Mouse (Mus musculus): Measurements from ENCODE around the gene Cfap77. TPM values are rescaled to one million over a fixed set of nuclear protein-coding genes. Genes with fewer than 3 reads are reported as not detected.
A peak's percentile ranks its signal among the peaks of the same experiment; 100 is the strongest.

The Cfap77 gene
- polyA plus RNA-seq, 1 experiment from 2014 or later, result 0.75 TPM

GRCm38 (mm10) chr2:29012523-29012922, 42.3 kb downstream of the Cfap77 start:
- no peak overlapping the region for H3K27ac ChIP-seq (replicated peaks)
- H3K4me3 ChIP-seq, result no peak overlapping the region
- 80% methylated on average over 5 of the region's 5 CpGs for WGBS
- peaks cover 27% of the 10 kb centered on the region for H3K4me1 ChIP-seq
- DNase-seq (ENCODE audit: low spot score), result no peak
- peaks cover 85% of the 10 kb centered on the region for H3K27me3 ChIP-seq (replicated peaks; ENCODE audit: low read depth, poor library complexity, severe bottlenecking)
- no peaks in the 10 kb centered on the region for H3K9me3 ChIP-seq
- H3K36me3 ChIP-seq (replicated peaks), result no peaks in the 10 kb centered on the region

DNA sequence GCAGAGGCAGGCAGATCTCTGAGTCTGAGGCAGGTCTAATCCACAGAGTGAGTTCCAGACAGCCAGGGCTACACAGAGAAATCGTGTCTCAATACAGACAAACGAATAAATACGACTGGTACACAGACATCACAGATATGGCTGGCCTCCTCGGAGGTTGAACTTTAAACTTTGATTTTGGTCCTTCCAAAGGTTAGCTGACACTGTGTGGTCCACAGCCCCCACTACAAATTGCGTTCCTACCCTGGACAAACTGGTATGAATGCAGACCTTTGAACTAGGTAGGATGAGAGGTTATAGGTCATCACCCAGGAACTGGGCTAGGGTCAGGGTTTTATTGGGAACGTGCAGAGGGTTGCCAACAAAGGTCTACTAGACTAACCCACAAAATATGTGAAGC, 47.2 kb downstream of the Cfap77 start:
- H3K27ac ChIP-seq (replicated peaks), result no peak overlapping the region
- H3K4me3 ChIP-seq, result no peak overlapping the region
- H3K36me3 ChIP-seq (replicated peaks), result no peaks in the 10 kb centered on the region
- H3K9me3 ChIP-seq, result no peaks in the 10 kb centered on the region
- H3K27me3 ChIP-seq (replicated peaks; ENCODE audit: low read depth, poor library complexity, severe bottlenecking), result peaks cover 89% of the 10 kb centered on the region
- no peak for DNase-seq (ENCODE audit: low spot score)
- 56% methylated on average over 6 of the region's 6 CpGs for WGBS
- H3K4me1 ChIP-seq, result peaks cover 27% of the 10 kb centered on the region

- DNase-seq (ENCODE audit: low spot score), result no peak
- WGBS, result 46% methylated on average over 13 of the region's 13 CpGs
- Histone ChIP-seq H3K4me3 (no peak overlapping the region), H3K4me1 (peaks cover 27% of the 10 kb centered on the region), H3K9me3 (no peaks in the 10 kb centered on the region), H3K27ac (replicated peaks) (no peak overlapping the region), H3K27me3 (replicated peaks; ENCODE audit: low read depth, poor library complexity, severe bottlenecking) (peaks cover 92% of the 10 kb centered on the region), H3K36me3 (replicated peaks) (no peaks in the 10 kb centered on the region)
These were observed 48.3 kb downstream of the Cfap77 start for GRCm38 (mm10) chr2:29006455-29007034.

- Histone ChIP-seq H3K9me3 (no peaks in the 10 kb centered on the region), H3K4me1 (peaks cover 13% of the 10 kb centered on the region), H3K27ac (replicated peaks) (no peak overlapping the region), H3K27me3 (replicated peaks; ENCODE audit: low read depth, poor library complexity, severe bottlenecking) (peaks cover 86% of the 10 kb centered on the region), H3K36me3 (replicated peaks) (no peaks in the 10 kb centered on the region), H3K4me3 (no peak overlapping the region)
- WGBS, result 55% methylated on average over 9 of the region's 9 CpGs
- DNase-seq (ENCODE audit: low spot score), result no peak
These were observed 50.8 kb downstream of the Cfap77 start for GRCm38 (mm10) chr2:29004037-29004436.

GRCm38 (mm10) chr2:28998246-28998645, 56.6 kb downstream of the Cfap77 start:
- Histone ChIP-seq H3K4me1 (no peaks in the 10 kb centered on the region; the same call in 1 of the 2 replicates), H3K36me3 (replicated peaks) (no peaks in the 10 kb centered on the region), H3K27ac (replicated peaks) (no peak overlapping the region), H3K27me3 (replicated peaks; ENCODE audit: low read depth, poor library complexity, severe bottlenecking) (peaks cover 52% of the 10 kb centered on the region), H3K9me3 (no peaks in the 10 kb centered on the region), H3K4me3 (no peak overlapping the region)
- no peak for DNase-seq (ENCODE audit: low spot score)
- 78% methylated on average over 5 of the region's 5 CpGs for WGBS

- no peaks in the 10 kb centered on the region; the same call in 1 of the 2 replicates for H3K4me1 ChIP-seq
- no peaks in the 10 kb centered on the region for H3K9me3 ChIP-seq
- no peak overlapping the region for H3K4me3 ChIP-seq
- 68% methylated on average over 14 of the region's 14 CpGs for WGBS
- no peak for DNase-seq (ENCODE audit: low spot score)
- H3K27me3 ChIP-seq (replicated peaks; ENCODE audit: low read depth, poor library complexity, severe bottlenecking), result peaks cover 48% of the 10 kb centered on the region
- no peaks in the 10 kb centered on the region for H3K36me3 ChIP-seq (replicated peaks)
- H3K27ac ChIP-seq (replicated peaks), result no peak overlapping the region
These were observed 57.6 kb downstream of the Cfap77 start for GRCm38 (mm10) chr2:28997161-28997834.

DNA sequence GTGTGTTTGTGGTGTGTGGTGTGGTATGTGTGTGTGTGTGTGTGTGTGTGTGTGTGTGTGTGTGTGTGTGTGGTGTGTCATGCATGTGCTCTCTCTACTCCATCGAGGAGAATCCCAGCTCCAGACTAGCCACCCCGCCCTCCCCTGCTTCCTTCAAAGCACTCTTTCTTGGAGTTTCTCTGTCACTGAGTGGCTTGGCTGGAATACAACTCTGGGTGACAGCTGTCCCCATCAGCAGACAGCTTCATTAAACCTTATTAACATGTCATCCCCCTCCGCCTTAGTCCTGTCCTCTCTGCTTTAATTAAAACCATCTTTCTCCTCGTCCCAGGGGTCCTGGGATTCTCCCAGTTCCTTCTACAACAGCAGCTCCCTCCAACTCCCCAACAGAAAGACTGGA, 59.4 kb downstream of the Cfap77 start:
- Histone ChIP-seq H3K36me3 (replicated peaks) (no peaks in the 10 kb centered on the region), H3K4me1 (no peaks in the 10 kb centered on the region; the same call in 1 of the 2 replicates), H3K27ac (replicated peaks) (no peak overlapping the region), H3K27me3 (replicated peaks; ENCODE audit: low read depth, poor library complexity, severe bottlenecking) (peaks cover 36% of the 10 kb centered on the region), H3K4me3 (no peak overlapping the region), H3K9me3 (no peaks in the 10 kb centered on the region)
- no peak for DNase-seq (ENCODE audit: low spot score)
- 45% methylated on average over 4 of the region's 4 CpGs for WGBS

GRCm38 (mm10) chr2:28994014-28994413, 60.9 kb downstream of the Cfap77 start:
- no peaks in the 10 kb centered on the region for H3K36me3 ChIP-seq (replicated peaks)
- no peaks in the 10 kb centered on the region; the same call in 1 of the 2 replicates for H3K4me1 ChIP-seq
- H3K27ac ChIP-seq (replicated peaks), result no peak overlapping the region
- 84% methylated on average over 12 of the region's 12 CpGs for WGBS
- DNase-seq (ENCODE audit: low spot score), result no peak
- peaks cover 24% of the 10 kb centered on the region for H3K27me3 ChIP-seq (replicated peaks; ENCODE audit: low read depth, poor library complexity, severe bottlenecking)
- no peak overlapping the region for H3K4me3 ChIP-seq
- no peaks in the 10 kb centered on the region for H3K9me3 ChIP-seq

DNA sequence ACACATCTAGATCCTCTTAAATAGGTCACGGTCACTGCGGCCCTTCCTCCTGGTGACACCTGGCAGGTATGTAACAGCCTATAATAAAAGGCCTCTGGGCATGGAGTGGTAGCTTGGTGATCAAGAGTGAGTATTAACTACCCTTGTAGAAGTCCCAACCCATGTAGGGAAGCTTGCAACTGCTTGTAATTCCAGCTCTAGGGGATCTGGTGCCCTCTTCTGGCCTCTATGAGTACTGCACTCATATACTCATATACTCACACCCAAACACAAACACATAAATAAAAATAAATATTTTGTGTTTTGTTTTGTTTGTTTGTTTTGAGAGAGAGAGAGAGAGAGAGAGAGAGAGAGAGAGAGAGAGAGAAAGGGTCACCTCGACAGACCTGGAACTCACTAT, 66.1 kb downstream of the Cfap77 start:
- Histone ChIP-seq H3K27me3 (replicated peaks; ENCODE audit: low read depth, poor library complexity, severe bottlenecking) (peaks cover 27% of the 10 kb centered on the region), H3K9me3 (peaks cover 4% of the 10 kb centered on the region; the same call in 1 of the 2 replicates), H3K27ac (replicated peaks) (no peak overlapping the region), H3K4me1 (peaks cover 3% of the 10 kb centered on the region; the same call in 1 of the 2 replicates), H3K4me3 (no peak overlapping the region), H3K36me3 (replicated peaks) (no peaks in the 10 kb centered on the region)
- DNase-seq (ENCODE audit: low spot score), result no peak
- WGBS, result 98% methylated on average over 3 of the region's 3 CpGs

GRCm38 (mm10) chr2:28980080-28980910, 74.6 kb downstream of the Cfap77 start:
- Histone ChIP-seq H3K4me3 (no peak overlapping the region), H3K36me3 (replicated peaks) (no peaks in the 10 kb centered on the region), H3K9me3 (no peaks in the 10 kb centered on the region), H3K4me1 (peaks cover 25% of the 10 kb centered on the region), H3K27ac (replicated peaks) (no peak overlapping the region), H3K27me3 (replicated peaks; ENCODE audit: low read depth, poor library complexity, severe bottlenecking) (peaks cover 78% of the 10 kb centered on the region)
- peak; percentile 27 for DNase-seq (ENCODE audit: low spot score)
- 71% methylated on average over 20 of the region's 20 CpGs for WGBS

GRCm38 (mm10) chr2:28978461-28978860, 76.4 kb downstream of the Cfap77 start:
- peaks cover 86% of the 10 kb centered on the region for H3K27me3 ChIP-seq (replicated peaks; ENCODE audit: low read depth, poor library complexity, severe bottlenecking)
- no peak for DNase-seq (ENCODE audit: low spot score)
- WGBS, result 72% methylated on average over 4 of the region's 4 CpGs
- H3K4me3 ChIP-seq, result no peak overlapping the region
- H3K9me3 ChIP-seq, result no peaks in the 10 kb centered on the region
- H3K36me3 ChIP-seq (replicated peaks), result no peaks in the 10 kb centered on the region
- no peak overlapping the region for H3K27ac ChIP-seq (replicated peaks)
- H3K4me1 ChIP-seq, result peaks cover 43% of the 10 kb centered on the region

GRCm38 (mm10) chr2:28976635-28977034, 78.2 kb downstream of the Cfap77 start:
- Histone ChIP-seq H3K4me1 (peaks cover 51% of the 10 kb centered on the region), H3K27me3 (replicated peaks; ENCODE audit: low read depth, poor library complexity, severe bottlenecking) (peaks cover 97% of the 10 kb centered on the region), H3K4me3 (no peak overlapping the region), H3K9me3 (no peaks in the 10 kb centered on the region), H3K27ac (replicated peaks) (no peak overlapping the region), H3K36me3 (replicated peaks) (no peaks in the 10 kb centered on the region)
- 10% methylated on average over 7 of the region's 7 CpGs for WGBS
- peak; percentile 83 for DNase-seq (ENCODE audit: low spot score)

Data from embryonic facial prominence, embryonic 10.5 days (tissue).